Mouse (Mus musculus) hindbrain, postnatal 0 days (tissue): ENCODE measurements around the gene Fabp7. TPM values are rescaled to one million over a fixed set of nuclear protein-coding genes. Genes with fewer than 3 reads are reported as not detected.

Experiments
- ATAC-seq: fragments of 200-750 bp; cut with Nextera tagmentation; 2 replicates; pipeline ENCODE4 v1.8.0; 2017; ENCODE audit warnings: mild to moderate bottlenecking, moderate TSS enrichment, moderate library complexity
- DNase-seq: peaks from one replicate; pipeline ENCODE4 v3.0.0-alpha.2; 2015; ENCODE audit warnings: low spot score
- H3K27ac ChIP-seq: fragments of 300-500 bp; sonication (generic); 2 replicates; pipeline ENCODE4 v1.5.1; 2014; ENCODE audit warnings: mild to moderate bottlenecking
- H3K27me3 ChIP-seq: fragments of 300-500 bp; sonication (generic); 2 replicates; pipeline ENCODE4 v1.6.1; 2014; ENCODE audit warnings: low read length, mixed read lengths; ENCODE audit not compliant: insufficient read depth
- H3K36me3 ChIP-seq: fragments of 300-500 bp; sonication (generic); 2 replicates; pipeline ENCODE4 v1.6.1; 2014; ENCODE audit warnings: low read length, mixed read lengths; ENCODE audit not compliant: insufficient read depth
- H3K4me1 ChIP-seq: fragments of 300-500 bp; sonication (generic); 2 replicates; pipeline ENCODE4 v1.6.1; 2014; ENCODE audit warnings: antibody characterized with exemption, low read length, mixed read lengths; ENCODE audit not compliant: insufficient read depth
- H3K4me2 ChIP-seq: fragments of 300-500 bp; sonication (generic); 2 replicates; pipeline ENCODE4 v1.6.1; 2014; ENCODE audit warnings: low read depth, mild to moderate bottlenecking, low read length, moderate library complexity, mixed read lengths
- H3K4me3 ChIP-seq: fragments of 300-500 bp; sonication (generic); 2 replicates; pipeline ENCODE4 v1.5.1; 2014; ENCODE audit warnings: low read length
- H3K9ac ChIP-seq: fragments of 300-500 bp; sonication (generic); replicated peaks from 2 replicates; pipeline ENCODE4 v1.6.1; 2014; ENCODE audit warnings: mild to moderate bottlenecking, low read length, moderate library complexity, mixed read lengths
- H3K9me3 ChIP-seq: fragments of 300-500 bp; sonication (generic); 2 replicates; pipeline ENCODE4 v1.6.1; 2016; ENCODE audit warnings: low read length, mixed read lengths
- CTCF ChIP-seq: IDR thresholded peaks from 2 replicates; pipeline ENCODE4 v1.5.1; 2016; ENCODE audit warnings: antibody characterized with exemption, control low read depth, low read depth
- WGBS: fragments of 180-500 bp; shearing (Covaris S2); extraction: QIAGEN DNeasy Blood & Tissue Kit; methylation state at CpG from one replicate; pipeline ENCODE4 v1.1.7; 2014; 5-methylcytosine and 5-hydroxymethylcytosine counted together
- polyA plus RNA-seq: library from polyadenylated mRNA; unstranded; fragments of >200 nt; fragmentation: Nextera tagmentation; extraction: Ambion mirVana; gene quantifications from 2 replicates; pipeline ENCODE4 v1.2.1, GENCODE M21; 2015
- total RNA-seq: library from RNA; depleted of rRNA; stranded (reverse); fragments of >200 nt; gene quantifications from 2 replicates; pipeline ENCODE4 v1.2.3, GENCODE M21; 2014; rRNA removed

The Fabp7 gene
- total and polyA plus RNA-seq, 2 experiments from 2014 or later = 708 to 3,353 TPM

DNA sequence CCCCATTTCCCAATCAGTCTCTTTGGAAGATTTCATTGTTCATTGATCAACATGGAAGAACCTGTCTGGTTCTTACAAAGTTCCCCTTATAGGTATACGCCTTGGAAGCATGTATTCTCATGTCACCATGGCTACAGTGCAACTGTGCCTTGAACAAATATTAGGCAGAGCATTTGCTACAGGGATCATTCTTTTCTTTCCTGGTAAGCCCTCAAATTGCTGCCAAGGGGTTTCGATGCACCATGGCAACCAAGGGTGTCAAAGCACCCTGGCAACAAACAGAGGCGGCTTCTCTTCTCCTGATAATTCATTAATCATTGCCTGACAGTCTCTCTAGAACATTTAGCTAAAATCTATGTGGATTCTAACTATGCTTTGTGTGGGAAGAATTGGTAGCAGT lies 37.8 kb downstream of the Fabp7 start:
- ATAC-seq (peak; percentile 95), DNase-seq (peak; percentile 82)
- no peak for TF ChIP-seq CTCF
- H3K27me3 ChIP-seq = no peaks in the 10 kb centered on the region
- H3K4me3 ChIP-seq = no peak overlapping the region
- no peaks in the 10 kb centered on the region for H3K4me1 ChIP-seq
- no peak overlapping the region for H3K9ac ChIP-seq
- no peaks in the 10 kb centered on the region for H3K9me3 ChIP-seq
- H3K36me3 ChIP-seq = no peaks in the 10 kb centered on the region
- H3K27ac ChIP-seq = peak overlapping the region; percentile 64
- WGBS = 9% methylated on average over 3 of the region's 3 CpGs
- no peak overlapping the region for H3K4me2 ChIP-seq

DNA sequence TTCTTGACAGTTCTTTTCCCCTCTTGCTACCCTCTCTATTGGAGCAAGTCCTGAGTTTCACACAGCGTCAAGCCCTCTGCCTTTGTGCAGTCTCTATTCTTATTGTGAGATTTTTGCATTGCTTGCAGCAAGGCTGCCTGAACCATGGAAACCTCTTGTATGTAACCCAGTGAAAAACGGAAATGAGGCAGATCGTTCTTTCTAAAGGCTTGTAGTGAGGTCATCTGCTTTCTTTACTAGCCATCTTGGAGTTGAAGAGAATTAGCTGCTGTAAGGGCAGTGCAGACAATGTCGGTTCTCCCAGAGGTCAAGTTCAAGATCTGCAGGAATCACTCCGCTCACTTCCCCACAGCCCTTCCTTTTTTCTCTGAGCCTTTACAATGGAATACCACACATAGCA lies 44.0 kb downstream of the Fabp7 start:
- Histone ChIP-seq H3K4me2 (no peak overlapping the region), H3K9ac (no peak overlapping the region), H3K27ac (peak overlapping the region; percentile 41; the same call in 1 of the 2 replicates), H3K27me3 (no peaks in the 10 kb centered on the region), H3K9me3 (no peaks in the 10 kb centered on the region), H3K4me3 (no peak overlapping the region), H3K4me1 (no peaks in the 10 kb centered on the region), H3K36me3 (no peaks in the 10 kb centered on the region)
- DNase-seq (peak; percentile 77), ATAC-seq (peak; percentile 96)
- no peak for TF ChIP-seq CTCF
- 5% methylated on average over 5 of the region's 5 CpGs for WGBS

DNA sequence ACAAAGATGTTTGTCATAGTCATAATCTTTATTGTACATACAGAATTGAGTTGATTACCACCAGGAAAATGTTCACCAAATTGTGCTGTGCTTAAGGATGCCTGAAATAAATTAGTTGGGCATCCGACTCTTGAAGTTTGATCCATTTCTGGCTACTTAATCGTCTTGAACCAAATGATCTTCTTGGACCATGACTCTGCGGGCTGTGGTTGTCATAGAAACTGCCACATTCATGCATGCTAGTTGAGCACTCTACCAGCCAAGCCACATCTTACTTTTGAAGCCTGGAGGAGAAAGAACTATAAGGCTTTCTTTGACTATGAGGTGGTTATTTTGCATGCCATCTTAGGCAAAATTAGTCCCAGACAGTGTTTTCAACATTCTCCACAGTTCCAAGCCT lies 44.9 kb downstream of the Fabp7 start:
- Histone ChIP-seq H3K27ac (no peak overlapping the region), H3K4me2 (no peak overlapping the region), H3K4me3 (no peak overlapping the region), H3K4me1 (no peaks in the 10 kb centered on the region), H3K36me3 (no peaks in the 10 kb centered on the region), H3K9ac (no peak overlapping the region), H3K9me3 (no peaks in the 10 kb centered on the region), H3K27me3 (no peaks in the 10 kb centered on the region)
- no peak for TF ChIP-seq CTCF
- 34% methylated on average over 3 of the region's 3 CpGs for WGBS
- DNase-seq (peak; percentile 41), ATAC-seq (peak; percentile 64)

DNA sequence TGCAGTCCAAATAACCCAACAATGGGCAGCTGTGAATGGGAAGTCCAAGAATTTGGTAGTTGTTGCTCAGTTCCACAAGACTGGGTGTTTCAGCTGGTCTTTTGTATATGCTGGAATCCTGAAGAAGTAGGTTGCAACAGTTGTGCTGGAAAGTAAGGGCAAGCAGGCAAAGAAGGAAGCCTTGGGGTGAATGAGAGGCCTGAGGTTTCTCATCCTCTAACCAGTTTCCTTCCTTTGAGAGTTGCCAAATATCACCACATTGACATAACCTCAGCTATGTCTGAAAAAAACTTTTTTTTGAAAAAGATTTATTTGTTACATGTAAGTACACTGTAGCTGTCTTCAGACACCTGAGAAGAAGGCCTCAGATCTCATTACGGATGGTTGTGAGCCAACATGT lies 50.4 kb downstream of the Fabp7 start:
- 97% methylated on average over 1 of the region's 1 CpGs for WGBS
- no peak for ATAC-seq

GRCm38 (mm10) chr10:57835982-57836381 lies 51.3 kb downstream of the Fabp7 start:
- ATAC-seq = no peak
- Histone ChIP-seq H3K27me3 (no peaks in the 10 kb centered on the region), H3K4me2 (no peak overlapping the region), H3K9ac (no peak overlapping the region), H3K4me3 (no peak overlapping the region), H3K36me3 (no peaks in the 10 kb centered on the region), H3K27ac (no peak overlapping the region), H3K4me1 (no peaks in the 10 kb centered on the region), H3K9me3 (no peaks in the 10 kb centered on the region)
- DNase-seq = no peak
- TF ChIP-seq CTCF = no peak

More for the DNA sequence above, 50.4 kb downstream of the Fabp7 start:
- Histone ChIP-seq H3K27ac (no peak overlapping the region), H3K4me1 (no peaks in the 10 kb centered on the region), H3K9me3 (no peaks in the 10 kb centered on the region), H3K4me3 (no peak overlapping the region), H3K27me3 (no peaks in the 10 kb centered on the region), H3K9ac (no peak overlapping the region), H3K4me2 (no peak overlapping the region), H3K36me3 (no peaks in the 10 kb centered on the region)
- no peak for TF ChIP-seq CTCF
- DNase-seq = no peak

Other genes starting within 250 kb of the Fabp7 start
- 4.2 and 6.1 TPM in 2 replicates for gene Pkib, start 152.9 kb upstream of the Fabp7 start, total RNA-seq
- gene Pkib, start 152.9 kb upstream of the Fabp7 start, polyA plus RNA-seq = 10.2 and 11.3 TPM in 2 replicates
- gene Smpdl3a, start 9.5 kb downstream of the Fabp7 start, total RNA-seq = 31.1 and 40.0 TPM in 2 replicates
- gene Smpdl3a, start 9.5 kb downstream of the Fabp7 start, polyA plus RNA-seq = 45.2 and 46.0 TPM in 2 replicates